Comparison of ENCODE assay signal across 8 mouse cellular contexts in the genomic region with DNA sequence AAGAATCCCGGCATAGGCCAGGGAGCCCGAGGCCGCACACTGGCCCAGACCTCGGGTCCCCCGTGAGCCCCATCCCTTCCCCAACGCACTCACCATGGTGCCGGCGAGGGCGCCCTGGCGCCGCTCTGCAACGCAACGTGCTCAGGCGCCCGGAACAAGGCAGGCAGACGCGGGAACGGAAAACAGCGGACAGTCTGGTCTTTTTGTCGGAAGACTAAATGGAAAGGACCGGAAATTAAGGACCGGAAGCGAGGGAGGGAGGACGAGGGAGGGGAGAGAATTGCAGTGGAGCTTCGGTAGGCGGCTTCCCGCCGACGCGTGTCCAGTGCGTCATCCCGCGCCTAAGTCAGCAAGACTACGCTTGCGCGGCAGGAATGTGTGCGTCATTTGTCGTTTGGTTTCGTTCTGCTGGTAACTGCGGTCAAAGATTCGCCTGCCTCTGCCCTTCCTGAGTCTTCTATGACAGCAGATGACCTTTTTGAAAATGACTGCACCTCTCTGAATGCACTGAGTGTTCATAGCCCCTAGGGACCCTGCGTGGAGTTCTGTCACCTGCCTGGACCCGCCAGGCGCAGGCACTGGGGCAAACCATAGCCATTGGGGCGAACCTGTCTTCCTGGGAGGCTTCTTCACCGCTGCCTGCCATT. TPM values are rescaled to one million over a fixed set of nuclear protein-coding genes. Genes with fewer than 3 reads are reported as not detected.
DNase-seq lines count a peak whose midpoint lies in the region; ATAC-seq lines count a peak whose summit lies in the region.

A gene (minus strand): TSS at position 248 of the 647 bp plus-strand sequence.

- WGBS in heart, embryonic 14.5 days, result under 1% methylated on average over 46 of the region's 46 CpGs
- WGBS in liver, embryonic 13.5 days (ENCODE audit: insufficient replicate concordance), result under 1% methylated on average over 46 of the region's 46 CpGs
- WGBS in stomach, embryonic 16.5 days, result under 1% methylated on average over 46 of the region's 46 CpGs

- no peaks in the 10 kb centered on the region for H3K27me3 ChIP-seq in heart, embryonic 14.5 days (ENCODE audit: control insufficient read depth, insufficient read depth, low read length)
- H3K27me3 ChIP-seq in liver, embryonic 13.5 days, result no peaks in the 10 kb centered on the region
- no peaks in the 10 kb centered on the region for H3K27me3 ChIP-seq in stomach, embryonic 16.5 days (ENCODE audit: control insufficient read depth, insufficient read depth, low read length)

- H3K9me3 ChIP-seq in heart, embryonic 14.5 days (ENCODE audit: control insufficient read depth, low read length), result no peaks in the 10 kb centered on the region
- no peaks in the 10 kb centered on the region for H3K9me3 ChIP-seq in liver, embryonic 13.5 days (replicated peaks)
- H3K9me3 ChIP-seq in stomach, embryonic 16.5 days (replicated peaks; ENCODE audit: control insufficient read depth, low read length), result no peaks in the 10 kb centered on the region

- H3K27ac ChIP-seq in heart, embryonic 14.5 days (replicated peaks in 1 of 2; ENCODE audit: control insufficient read depth in 1 of 2, insufficient read depth in 1 of 2, low read depth in 2 of 2, low read length in 2 of 2), result peak within 1 kb of the TSS; percentile 92 to 98
- H3K27ac ChIP-seq in liver, embryonic 13.5 days, result peak within 1 kb of the TSS; percentile 99
- H3K27ac ChIP-seq in stomach, embryonic 16.5 days (ENCODE audit: low read length), result peak within 1 kb of the TSS; percentile 95

- ATAC-seq in CD4-positive, CD25-positive, alpha-beta regulatory T cell, adult 4 months, result peak; percentile 91
- ATAC-seq in heart, embryonic 14.5 days (ENCODE audit: insufficient number of reproducible peaks, insufficient read depth, low FRiP score, low read depth), result peak; percentile 95
- ATAC-seq in liver, embryonic 13.5 days (ENCODE audit: low read depth), result peak; percentile 95
- ATAC-seq in stomach, embryonic 16.5 days (ENCODE audit: insufficient read depth, low FRiP score), result peak; percentile 99

- H3K4me3 ChIP-seq in heart, embryonic 14.5 days (ENCODE audit: control insufficient read depth in 1 of 2, insufficient read depth in 1 of 2, low read depth in 1 of 2, low read length in 2 of 2), result peak within 1 kb of the TSS; percentile 76 to 86
- H3K4me3 ChIP-seq in liver, embryonic 13.5 days (replicated peaks), result peak within 1 kb of the TSS; percentile 79
- H3K4me3 ChIP-seq in stomach, embryonic 16.5 days (replicated peaks; ENCODE audit: low read length), result peak within 1 kb of the TSS; percentile 91

- peaks cover 46% of the 10 kb centered on the region for H3K36me3 ChIP-seq in heart, embryonic 14.5 days (ENCODE audit: control insufficient read depth, insufficient read depth, low read length)
- H3K36me3 ChIP-seq in liver, embryonic 13.5 days, result peaks cover 47% of the 10 kb centered on the region
- peaks cover 15% of the 10 kb centered on the region for H3K36me3 ChIP-seq in stomach, embryonic 16.5 days (ENCODE audit: control insufficient read depth, insufficient read depth, low read length)

- peak; percentile 90 for DNase-seq in c-Kit-negative CD71-positive TER-119-positive erythroid progenitor cells, embryonic 14.5 days (ENCODE audit: low read depth, low spot score)
- DNase-seq in fibroblast of lung, adult 2 months (ENCODE audit: low read depth), result peak; percentile 94
- peak; percentile 97 for DNase-seq in kidney, postnatal 14 days
- DNase-seq in liver, embryonic 13.5 days, result peak; percentile 93
- peak; percentile 96 for DNase-seq in neural tube, embryonic 10.5 days (ENCODE audit: extremely low spot score, low spot score)

- peak within 1 kb of the TSS; percentile 85 for H3K4me2 ChIP-seq in heart, embryonic 14.5 days (ENCODE audit: low read length)
- H3K4me2 ChIP-seq in liver, embryonic 13.5 days, result peak within 1 kb of the TSS; percentile 79
- H3K4me2 ChIP-seq in stomach, embryonic 16.5 days (ENCODE audit: low read depth, low read length), result peak within 1 kb of the TSS; percentile 87

- peak within 1 kb of the TSS; percentile 87 for H3K9ac ChIP-seq in heart, embryonic 14.5 days (ENCODE audit: low read length)
- peak within 1 kb of the TSS; percentile 90 for H3K9ac ChIP-seq in liver, embryonic 13.5 days
- peak within 1 kb of the TSS; percentile 95 for H3K9ac ChIP-seq in stomach, embryonic 16.5 days (ENCODE audit: low read length)

- H3K4me1 ChIP-seq in heart, embryonic 14.5 days (ENCODE audit: control insufficient read depth in 2 of 2, insufficient read depth in 2 of 2, low read length in 2 of 2), result 0 out of 4 replicates have a peak, but pooled peaks cover 0 to 7% of the 10 kb centered on the region in 2 experiments
- peaks cover 43% of the 10 kb centered on the region for H3K4me1 ChIP-seq in liver, embryonic 13.5 days (replicated peaks)
- peaks cover 6% of the 10 kb centered on the region; the same call in 1 of the 2 replicates for H3K4me1 ChIP-seq in stomach, embryonic 16.5 days (ENCODE audit: control insufficient read depth, insufficient read depth, low read length)

RNA-seq across cellular contexts. Expression of the gene that starts here (rescaled TPM):
- 10 to 100 TPM; 86.8 to 89.1 TPM for polyA plus RNA-seq in CD4-positive, CD25-positive, alpha-beta regulatory T cell, adult 4 months (2017; shearing (Covaris generic))
- 16.5 and 20.0 TPM in 2 replicates for polyA plus RNA-seq in heart, embryonic 14.5 days (2014; fragmentation: Nextera tagmentation; extraction: Ambion mirVana)
- polyA plus RNA-seq in liver, embryonic 13.5 days (2015; fragmentation: Nextera tagmentation; extraction: Ambion mirVana), result 51.5 and 63.6 TPM in 2 replicates
- polyA plus RNA-seq in stomach, embryonic 16.5 days (2015; fragmentation: Nextera tagmentation; extraction: Ambion mirVana), result 40.1 and 48.1 TPM in 2 replicates

Comparison
In these comparisons a context has a peak if more than half of its experiments do, and no peak if none do; other contexts are left out.
1. Peak in every context shown above with its lines: DNase-seq, ATAC-seq, H3K4me3 ChIP-seq and H3K27ac ChIP-seq.